Mouse (Mus musculus) heart, postnatal 4 days (tissue): ENCODE data around the gene Lrch1. TPM values are rescaled to one million over a fixed set of nuclear protein-coding genes. Genes with fewer than 3 reads are reported as not detected.

ENCODE experiments used
- DNase-seq: peaks from one replicate; pipeline ENCODE4 v3.0.0; 2021
- total RNA-seq, 2 experiments: library from RNA; stranded (reverse); gene quantifications; 2 replicates each; pipeline ENCODE4 v1.2.3; 2021

Lrch1 gene
- total RNA-seq, 2 experiments from 2014 or later, result 18.7 to 26.3 TPM

- no peak for DNase-seq
Observed at GRCm38 (mm10) chr14:74893085-74893648, 54.5 kb downstream of the Lrch1 start.

- DNase-seq, result no peak
Observed at GRCm38 (mm10) chr14:74889304-74889703, 58.4 kb downstream of the Lrch1 start.

GRCm38 (mm10) chr14:74888103-74888502, 59.6 kb downstream of the Lrch1 start:
- DNase-seq, result no peak

GRCm38 (mm10) chr14:74886453-74886852, 61.2 kb downstream of the Lrch1 start:
- no peak for DNase-seq

GRCm38 (mm10) chr14:74884920-74885319, 62.8 kb downstream of the Lrch1 start:
- no peak for DNase-seq

- peak; percentile 73 for DNase-seq
Observed at GRCm38 (mm10) chr14:74884024-74884680, 63.5 kb downstream of the Lrch1 start.

- DNase-seq, result no peak
Observed at GRCm38 (mm10) chr14:74883204-74883603, 64.5 kb downstream of the Lrch1 start.

- no peak for DNase-seq
Observed at GRCm38 (mm10) chr14:74882754-74883153, 64.9 kb downstream of the Lrch1 start.

- DNase-seq, result no peak
Observed at GRCm38 (mm10) chr14:74880868-74881267, 66.8 kb downstream of the Lrch1 start.

- no peak for DNase-seq
Observed at GRCm38 (mm10) chr14:74879480-74879879, 68.2 kb downstream of the Lrch1 start.

- DNase-seq, result no peak
Observed at GRCm38 (mm10) chr14:74877287-74877686, 70.4 kb downstream of the Lrch1 start.

- DNase-seq, result peak; percentile 65
Observed at GRCm38 (mm10) chr14:74871220-74871619, 76.5 kb downstream of the Lrch1 start.

GRCm38 (mm10) chr14:74868902-74869230, 78.8 kb downstream of the Lrch1 start:
- no peak for DNase-seq

GRCm38 (mm10) chr14:74868188-74868901, 79.3 kb downstream of the Lrch1 start:
- no peak for DNase-seq

- no peak for DNase-seq
Observed at GRCm38 (mm10) chr14:74867076-74868042, 80.3 kb downstream of the Lrch1 start.

GRCm38 (mm10) chr14:74865738-74866137, 81.9 kb downstream of the Lrch1 start:
- DNase-seq, result no peak

- DNase-seq, result no peak
Observed at GRCm38 (mm10) chr14:74864805-74865483, 82.7 kb downstream of the Lrch1 start.

- DNase-seq, result no peak
Observed at GRCm38 (mm10) chr14:74861456-74861855, 86.2 kb downstream of the Lrch1 start.

- DNase-seq, result no peak
Observed at GRCm38 (mm10) chr14:74859154-74859553, 88.5 kb downstream of the Lrch1 start.

- DNase-seq, result no peak
Observed at GRCm38 (mm10) chr14:74855429-74855828, 92.2 kb downstream of the Lrch1 start.

GRCm38 (mm10) chr14:74853759-74854100, 93.9 kb downstream of the Lrch1 start:
- no peak for DNase-seq
